Mouse (Mus musculus) heart, embryonic 10.5 days (tissue): ENCODE results near the gene Ulk3. TPM values are rescaled to one million over a fixed set of nuclear protein-coding genes. Genes with fewer than 3 reads are reported as not detected.

Experiments used
- DNase-seq: peaks from one replicate; pipeline ENCODE4 v3.0.0-alpha.2; 2017; ENCODE audit warnings: low spot score
- H3K27ac ChIP-seq: fragments of 300-500 bp; sonication (generic); 2 replicates; pipeline ENCODE4 v1.5.1; 2016; ENCODE audit warnings: mild to moderate bottlenecking
- H3K27me3 ChIP-seq: fragments of 300-500 bp; sonication (generic); 2 replicates; pipeline ENCODE4 v1.6.1; 2016; ENCODE audit warnings: mild to moderate bottlenecking; ENCODE audit not compliant: poor library complexity, insufficient read depth, severe bottlenecking
- H3K36me3 ChIP-seq: fragments of 300-500 bp; sonication (generic); 2 replicates; pipeline ENCODE4 v1.6.1; 2016; ENCODE audit warnings: mild to moderate bottlenecking, moderate library complexity
- H3K4me1 ChIP-seq: fragments of 300-500 bp; sonication (generic); 2 replicates; pipeline ENCODE4 v1.6.1; 2016; ENCODE audit warnings: mild to moderate bottlenecking
- H3K4me3 ChIP-seq: fragments of 300-500 bp; sonication (generic); 2 replicates; pipeline ENCODE4 v1.5.1; 2016; ENCODE audit warnings: mild to moderate bottlenecking, moderate library complexity
- H3K9me3 ChIP-seq: fragments of 300-500 bp; sonication (generic); 2 replicates; pipeline ENCODE4 v1.6.1; 2016; ENCODE audit warnings: mild to moderate bottlenecking, moderate library complexity
- WGBS: fragments of 180-500 bp; shearing (Covaris S2); methylation state at CpG from one replicate; pipeline ENCODE4 v1.1.7; 2016; 5-methylcytosine and 5-hydroxymethylcytosine counted together
- polyA plus RNA-seq: library from polyadenylated mRNA; unstranded; fragments of >200 nt; fragmentation: Nextera tagmentation; extraction: Ambion mirVana; gene quantifications from 2 replicates; pipeline ENCODE4 v1.2.1, GENCODE M21; 2016

Ulk3 gene
- polyA plus RNA-seq, 1 experiment from 2014 or later: 17.4 TPM

DNA sequence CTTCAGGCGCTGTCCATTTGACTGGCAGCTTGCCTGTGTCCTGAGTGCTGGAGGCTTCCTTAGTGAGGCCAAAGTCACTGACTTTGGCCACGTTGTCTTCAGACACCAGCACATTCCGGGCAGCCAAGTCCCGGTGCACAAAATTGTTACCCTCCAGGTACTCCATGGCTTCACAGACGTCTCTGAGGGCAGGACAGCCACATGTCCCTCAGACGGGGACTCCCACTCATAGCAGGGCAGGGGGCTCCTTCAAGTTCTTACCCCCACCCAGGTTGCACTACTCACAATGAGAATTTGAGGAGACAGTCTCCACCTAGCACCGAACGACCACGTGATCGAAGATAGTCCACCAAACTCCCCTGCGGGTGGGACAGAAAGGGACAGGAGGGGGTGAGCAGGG lies 38.6 kb downstream of the Ulk3 start:
- H3K4me3 ChIP-seq: no peak overlapping the region
- 92% methylated on average over 11 of the region's 11 CpGs for WGBS
- H3K36me3 ChIP-seq: peaks cover 77% of the 10 kb centered on the region

DNA sequence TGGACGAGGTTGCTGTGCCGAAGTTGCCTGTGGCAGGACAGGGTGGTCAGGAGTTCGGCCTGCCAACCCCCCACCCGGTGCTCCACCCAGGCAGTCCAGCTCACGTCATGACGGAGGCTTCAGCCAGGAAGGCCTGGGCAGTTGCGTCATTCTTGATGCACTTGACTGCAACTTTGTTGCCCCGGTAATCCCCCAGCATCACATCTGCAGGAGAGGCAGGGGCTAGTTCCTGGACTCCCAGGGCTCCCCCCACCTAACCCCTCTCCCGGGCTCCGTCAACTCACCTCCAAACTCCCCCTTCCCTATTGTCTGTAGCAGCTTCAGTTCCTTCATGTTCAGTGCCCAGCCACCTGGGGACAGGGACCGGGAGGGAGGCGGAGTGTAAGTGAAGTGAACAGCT lies 39.5 kb downstream of the Ulk3 start:
- Histone ChIP-seq H3K9me3 (no peaks in the 10 kb centered on the region), H3K36me3 (peaks cover 83% of the 10 kb centered on the region), H3K4me3 (no peak overlapping the region), H3K27me3 (no peaks in the 10 kb centered on the region), H3K27ac (no peak overlapping the region), H3K4me1 (peaks cover 11% of the 10 kb centered on the region)
- WGBS: 90% methylated on average over 12 of the region's 12 CpGs
- DNase-seq: no peak

More for the DNA sequence above, 38.6 kb downstream of the Ulk3 start:
- no peak overlapping the region for H3K27ac ChIP-seq
- H3K9me3 ChIP-seq: no peaks in the 10 kb centered on the region
- H3K27me3 ChIP-seq: no peaks in the 10 kb centered on the region
- DNase-seq: no peak
- 0 out of 2 replicates have a peak, but pooled peaks cover 4% of the 10 kb centered on the region for H3K4me1 ChIP-seq

DNA sequence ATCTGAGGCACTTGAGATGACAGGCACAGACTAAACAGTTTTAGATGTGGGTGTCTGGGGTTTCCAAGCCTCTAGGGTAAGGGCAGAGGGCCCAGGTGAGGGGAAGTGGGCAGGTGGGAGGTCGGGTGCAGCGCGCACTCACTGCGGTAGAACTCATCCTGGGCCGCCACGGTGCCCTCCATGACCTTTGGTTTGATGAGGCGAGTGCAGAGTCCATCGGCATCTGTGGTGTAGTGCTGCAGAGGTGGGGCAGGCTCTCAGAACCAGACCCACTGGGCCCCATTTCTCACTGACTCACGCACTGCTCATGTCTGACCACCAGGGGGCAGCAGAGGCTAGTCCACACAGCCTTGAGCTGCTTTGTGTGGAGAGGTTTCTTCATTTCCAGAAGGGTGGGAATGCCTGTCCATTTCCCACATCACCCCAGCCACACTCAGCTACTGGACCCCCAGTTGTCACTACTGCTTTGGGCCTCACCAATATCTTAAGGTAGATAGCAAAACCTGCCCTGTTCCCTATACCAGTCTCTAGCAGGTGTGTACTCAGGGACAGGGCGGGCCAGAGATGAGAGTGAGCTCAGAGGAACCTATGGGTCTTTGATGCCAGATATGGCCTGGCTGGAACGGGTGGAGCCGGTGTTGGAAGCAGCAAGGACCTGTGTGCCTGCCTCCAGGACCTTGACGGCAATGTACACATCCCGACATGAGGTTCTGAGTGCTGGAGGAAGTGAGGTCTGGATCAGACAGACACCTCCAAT lies 40.0 kb downstream of the Ulk3 start:
- peak; percentile 87 for DNase-seq
- WGBS: 67% methylated on average over 14 of the region's 14 CpGs
- Histone ChIP-seq H3K4me3 (no peak overlapping the region), H3K4me1 (peaks cover 16% of the 10 kb centered on the region), H3K27me3 (no peaks in the 10 kb centered on the region), H3K27ac (no peak overlapping the region), H3K36me3 (peaks cover 81% of the 10 kb centered on the region), H3K9me3 (no peaks in the 10 kb centered on the region)

DNA sequence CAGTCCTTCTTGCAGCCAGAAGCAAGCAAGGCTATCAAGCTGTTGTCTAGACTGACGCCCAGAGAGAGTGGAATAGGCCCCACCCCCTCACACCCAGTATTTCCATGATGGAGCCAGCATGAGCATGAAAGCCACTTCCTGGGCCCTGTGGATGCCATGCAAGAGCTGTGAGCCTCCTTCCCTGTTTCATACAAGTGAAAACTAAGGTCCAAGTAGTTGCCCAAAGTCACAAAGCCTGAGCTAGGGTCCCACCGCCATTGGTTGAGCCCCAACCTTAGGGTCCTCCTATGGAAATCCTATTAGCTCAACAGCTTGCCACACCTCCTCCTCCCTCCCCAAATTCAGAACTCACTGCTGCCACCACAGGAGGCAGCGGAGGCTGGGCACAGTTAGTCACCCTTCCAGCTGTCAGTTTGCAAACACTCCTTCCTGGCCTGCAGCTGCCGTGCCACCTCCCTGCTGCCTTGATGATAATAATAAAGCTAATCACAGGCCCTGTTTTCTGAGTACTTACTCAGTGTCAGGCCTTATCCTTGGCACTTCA lies 44.3 kb downstream of the Ulk3 start:
- no peak overlapping the region for H3K27ac ChIP-seq
- no peak for DNase-seq
- H3K27me3 ChIP-seq: no peaks in the 10 kb centered on the region
- no peaks in the 10 kb centered on the region for H3K9me3 ChIP-seq
- 37% methylated on average over 4 of the region's 4 CpGs for WGBS
- peaks cover 42% of the 10 kb centered on the region for H3K4me1 ChIP-seq
- peaks cover 38% of the 10 kb centered on the region for H3K36me3 ChIP-seq
- H3K4me3 ChIP-seq: no peak overlapping the region

DNA sequence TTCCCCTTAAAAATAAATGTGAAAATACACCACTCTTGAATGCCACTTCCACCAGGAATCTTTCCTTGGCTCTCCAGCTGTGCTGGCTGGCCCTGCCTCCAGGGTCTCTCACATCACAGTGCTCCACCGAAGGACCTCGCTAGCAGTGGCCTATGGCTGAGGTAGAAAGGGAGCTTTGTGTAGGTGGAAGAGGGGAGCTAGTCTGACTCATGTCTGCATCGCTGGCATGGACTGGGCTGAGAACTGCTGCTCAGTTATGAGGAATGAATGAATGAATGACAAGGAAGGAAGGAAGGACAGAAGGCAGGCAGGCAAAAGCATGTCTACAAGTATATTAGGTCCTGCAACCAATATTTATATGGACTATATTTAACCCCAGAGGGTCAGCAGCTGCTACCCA lies 48.0 kb downstream of the Ulk3 start:
- Histone ChIP-seq H3K36me3 (peaks cover 14% of the 10 kb centered on the region; the same call in 1 of the 2 replicates), H3K4me1 (peaks cover 75% of the 10 kb centered on the region), H3K9me3 (no peaks in the 10 kb centered on the region), H3K4me3 (0 out of 2 replicates have a peak overlapping the region, but pooled peaks have one; percentile 32), H3K27ac (peak overlapping the region; percentile 76), H3K27me3 (no peaks in the 10 kb centered on the region)
- no peak for DNase-seq
- 43% methylated on average over 3 of the region's 3 CpGs for WGBS

DNA sequence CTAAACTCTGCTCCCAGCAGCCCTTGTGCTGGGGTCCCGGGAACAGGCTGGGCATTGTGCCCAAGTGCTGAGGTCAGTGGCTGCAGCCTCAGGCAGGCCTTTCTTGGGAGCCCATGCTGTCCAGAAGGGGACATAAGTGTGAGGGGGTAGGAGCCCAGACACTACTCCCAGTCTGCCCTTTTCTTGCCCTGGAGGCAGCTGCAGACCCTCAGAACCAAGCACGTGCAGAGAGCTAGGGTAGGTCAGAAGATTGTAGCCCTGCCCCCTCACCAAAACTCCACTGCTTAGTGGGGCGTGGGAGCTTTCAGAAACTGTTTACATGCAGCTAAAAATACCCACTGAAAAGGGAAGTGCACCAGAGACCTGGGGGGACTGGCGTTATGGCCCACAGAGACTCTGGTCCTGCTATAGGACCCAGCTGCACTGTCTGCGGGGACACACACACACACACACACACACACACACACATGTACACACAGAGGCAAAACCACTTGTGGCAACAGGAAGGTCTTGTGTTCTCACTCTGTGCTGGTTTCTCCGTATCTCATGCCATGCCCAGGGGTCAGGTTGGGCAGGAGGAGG lies 48.6 kb downstream of the Ulk3 start:
- no peaks in the 10 kb centered on the region for H3K9me3 ChIP-seq
- H3K27me3 ChIP-seq: no peaks in the 10 kb centered on the region
- peaks cover 78% of the 10 kb centered on the region for H3K4me1 ChIP-seq
- DNase-seq: no peak
- peak overlapping the region; percentile 32; the same call in 1 of the 2 replicates for H3K4me3 ChIP-seq
- H3K36me3 ChIP-seq: peaks cover 16% of the 10 kb centered on the region; the same call in 1 of the 2 replicates
- H3K27ac ChIP-seq: peak overlapping the region; percentile 76
- 30% methylated on average over 6 of the region's 6 CpGs for WGBS

DNA sequence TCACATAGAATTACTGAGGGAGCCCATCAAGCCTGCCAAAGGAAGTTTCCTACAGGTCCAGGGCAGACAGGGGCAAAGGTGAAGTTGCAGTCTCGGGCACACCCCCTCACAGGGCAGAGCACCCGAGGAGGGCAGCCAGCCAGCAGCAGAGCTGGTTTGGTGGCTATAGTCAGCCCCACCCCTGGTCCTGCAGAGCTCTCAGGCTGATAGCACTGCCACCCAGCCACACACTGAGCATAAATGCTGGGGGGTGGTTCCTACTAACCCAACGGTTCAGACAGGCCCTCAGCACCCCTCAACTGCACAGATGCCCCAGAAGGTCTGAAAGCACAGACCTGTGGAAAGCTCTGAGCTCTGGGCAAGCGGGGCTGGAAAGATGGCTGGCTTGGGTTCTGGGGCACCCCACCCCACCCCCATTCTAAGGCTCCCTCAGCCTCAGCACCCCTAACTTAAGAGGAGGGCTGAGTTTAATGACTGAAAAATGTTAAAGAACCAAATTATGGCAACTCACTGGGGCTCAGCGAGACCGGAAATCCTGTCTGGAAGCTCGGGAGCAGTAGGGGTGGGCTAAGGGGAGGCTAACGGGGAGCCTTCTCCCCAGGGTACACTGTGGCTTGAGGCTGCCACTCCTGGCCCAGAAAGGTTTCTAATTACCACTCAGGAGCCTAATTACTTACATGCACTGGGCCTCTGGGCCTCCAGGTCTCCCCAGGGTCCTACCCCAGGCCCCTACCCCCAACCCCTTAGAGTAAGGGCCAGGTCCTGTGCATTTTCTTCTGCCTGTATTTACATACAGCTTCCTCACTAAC lies 49.6 kb downstream of the Ulk3 start:
- Histone ChIP-seq H3K9me3 (no peaks in the 10 kb centered on the region), H3K27ac (peak overlapping the region; percentile 76), H3K4me1 (peaks cover 80% of the 10 kb centered on the region), H3K4me3 (peak overlapping the region; percentile 32; the same call in 1 of the 2 replicates), H3K36me3 (peaks cover 10% of the 10 kb centered on the region; the same call in 1 of the 2 replicates), H3K27me3 (no peaks in the 10 kb centered on the region)
- WGBS: 41% methylated on average over 8 of the region's 8 CpGs
- no peak for DNase-seq

DNA sequence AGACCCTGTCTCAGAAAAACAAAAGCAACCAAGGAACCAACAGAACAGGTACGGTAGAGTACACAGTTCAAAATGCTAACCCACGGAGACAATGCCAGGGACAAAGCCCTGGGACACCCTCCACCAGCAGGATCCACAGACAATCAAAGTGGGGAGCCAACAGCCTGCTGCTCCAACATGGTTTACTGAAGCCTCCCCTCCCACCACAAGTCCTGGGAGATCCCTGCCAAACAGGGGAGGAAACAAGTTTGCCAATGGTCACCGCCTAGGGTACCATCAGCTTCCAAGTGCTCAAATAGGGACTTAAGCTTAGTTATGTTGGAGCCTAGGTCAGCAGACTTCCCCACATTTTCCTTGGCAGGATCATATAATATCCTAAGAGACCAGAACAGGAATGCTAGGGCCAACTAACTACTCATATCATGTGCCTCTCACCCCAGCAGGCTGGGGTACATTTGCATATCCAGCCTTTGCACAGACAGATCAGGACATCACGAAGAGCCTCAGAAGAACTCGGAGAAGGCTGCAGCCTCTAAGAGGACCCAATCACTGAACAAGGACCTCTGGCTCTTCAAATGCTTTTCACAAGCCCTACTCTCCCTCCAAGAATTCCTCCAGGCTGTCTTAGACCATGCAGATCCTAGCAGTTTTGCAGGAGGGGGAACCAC lies 50.5 kb downstream of the Ulk3 start:
- H3K4me1 ChIP-seq: peaks cover 81% of the 10 kb centered on the region
- DNase-seq: no peak
- peak overlapping the region; percentile 38 for H3K4me3 ChIP-seq
- WGBS: 74% methylated on average over 5 of the region's 5 CpGs
- peaks cover 10% of the 10 kb centered on the region; the same call in 1 of the 2 replicates for H3K36me3 ChIP-seq
- no peaks in the 10 kb centered on the region for H3K27me3 ChIP-seq
- H3K27ac ChIP-seq: peak overlapping the region; percentile 75; the same call in 1 of the 2 replicates
- no peaks in the 10 kb centered on the region for H3K9me3 ChIP-seq

DNA sequence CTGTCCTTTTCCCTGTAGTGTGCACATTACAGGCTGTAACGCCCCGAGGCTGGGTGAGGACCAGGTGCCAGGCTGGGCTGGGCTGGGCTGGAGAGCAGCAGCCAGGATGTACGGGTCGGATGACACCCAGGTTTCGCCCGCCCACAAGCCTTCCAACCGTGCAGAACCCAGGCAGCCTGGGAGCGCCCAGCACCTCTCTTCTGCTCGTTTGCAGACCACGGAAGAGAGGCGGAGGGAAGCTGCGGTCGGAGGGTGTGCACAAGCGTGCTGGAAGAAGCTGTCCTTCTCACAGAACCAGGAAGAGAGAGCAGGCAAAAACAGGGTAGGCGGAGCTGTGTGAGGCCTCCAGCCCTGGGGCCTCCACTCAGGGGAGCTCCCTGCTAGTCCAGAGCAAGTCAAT lies 51.1 kb downstream of the Ulk3 start:
- Histone ChIP-seq H3K27ac (peak overlapping the region; percentile 75; the same call in 1 of the 2 replicates), H3K9me3 (no peaks in the 10 kb centered on the region), H3K4me3 (peak overlapping the region; percentile 38), H3K27me3 (no peaks in the 10 kb centered on the region), H3K36me3 (peaks cover 10% of the 10 kb centered on the region; the same call in 1 of the 2 replicates), H3K4me1 (peaks cover 85% of the 10 kb centered on the region)
- whole genome bisulfite sequencing: 16% methylated on average over 15 of the region's 15 CpGs
- DNase-seq: no peak

DNA sequence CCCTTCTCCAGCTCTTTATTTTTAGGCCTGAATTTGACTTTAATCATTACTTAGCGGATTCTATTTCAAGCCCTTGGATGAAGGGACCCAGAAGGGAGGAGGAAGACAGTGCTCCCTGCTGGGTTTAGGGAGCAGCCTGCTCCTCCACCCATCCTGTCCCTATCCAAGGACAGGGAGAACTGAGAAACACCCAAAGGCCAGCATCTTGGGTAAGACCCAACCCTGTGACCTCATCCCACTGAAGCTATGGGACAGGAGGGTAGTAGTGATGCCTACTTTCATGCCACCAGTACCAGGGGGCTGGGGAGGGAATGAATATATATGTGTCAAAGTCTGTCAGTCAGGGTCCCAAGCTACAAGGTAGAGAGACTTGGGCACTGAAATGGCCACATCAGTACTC lies 51.8 kb downstream of the Ulk3 start:
- Histone ChIP-seq H3K36me3 (peaks cover 10% of the 10 kb centered on the region; the same call in 1 of the 2 replicates), H3K4me1 (peaks cover 91% of the 10 kb centered on the region), H3K9me3 (no peaks in the 10 kb centered on the region), H3K27me3 (no peaks in the 10 kb centered on the region), H3K4me3 (peak overlapping the region; percentile 38; the same call in 1 of the 2 replicates), H3K27ac (peak overlapping the region; percentile 75; the same call in 1 of the 2 replicates)
- 71% methylated on average over 1 of the region's 1 CpGs for WGBS
- no peak for DNase-seq

DNA sequence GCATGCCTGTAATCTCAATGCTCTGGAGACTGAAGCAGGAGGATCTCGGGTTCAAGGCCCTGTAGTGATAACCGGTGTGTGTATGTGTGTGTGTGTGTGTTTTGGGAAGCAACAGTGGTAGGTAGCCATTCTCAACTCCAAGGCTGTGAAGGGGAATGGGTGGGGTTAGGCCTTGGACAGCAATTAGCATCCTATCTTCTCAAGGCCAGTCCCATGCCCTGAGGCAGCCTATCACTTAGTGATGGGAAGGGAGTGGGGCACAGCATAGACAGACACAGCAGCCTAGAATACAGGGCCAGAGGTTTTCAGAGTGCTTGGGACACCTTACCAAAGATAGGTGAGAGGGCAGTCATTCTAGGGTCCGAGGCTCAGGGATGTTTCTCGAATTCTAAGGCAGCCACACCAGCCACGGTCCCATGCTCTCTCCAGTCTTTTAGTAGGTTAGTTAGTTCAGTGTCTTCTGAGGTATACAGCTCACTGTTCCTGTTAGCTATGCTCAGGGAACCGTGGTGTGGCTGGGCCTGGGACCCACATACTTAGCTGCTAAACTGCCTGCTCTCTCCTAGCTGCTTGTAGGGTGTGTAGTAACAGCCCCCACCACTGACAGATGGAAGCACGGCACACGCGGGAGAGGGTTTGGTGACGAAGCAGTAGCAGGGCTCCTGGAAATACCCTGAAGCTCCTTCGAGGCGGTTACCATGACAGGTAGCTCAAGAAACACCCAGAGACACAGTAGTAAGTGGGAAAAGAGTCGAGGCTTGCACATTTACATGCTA lies 52.7 kb downstream of the Ulk3 start:
- Histone ChIP-seq H3K9me3 (no peaks in the 10 kb centered on the region), H3K4me1 (peaks cover 85% of the 10 kb centered on the region), H3K27ac (peak overlapping the region; percentile 75; the same call in 1 of the 2 replicates), H3K27me3 (no peaks in the 10 kb centered on the region), H3K36me3 (peaks cover 10% of the 10 kb centered on the region; the same call in 1 of the 2 replicates), H3K4me3 (no peak overlapping the region)
- DNase-seq: no peak
- WGBS: 84% methylated on average over 13 of the region's 13 CpGs
